Mouse (Mus musculus): ENCODE data around the gene F2rl2. TPM values are rescaled to one million over a fixed set of nuclear protein-coding genes. Genes with fewer than 3 reads are reported as not detected.
A peak's percentile ranks its signal among the peaks of the same experiment; 100 is the strongest.

The F2rl2 gene
- total and polyA plus RNA-seq, 2 experiments = 0.15 TPM; not detected in 1

GRCm38 (mm10) chr13:95685736-95686135 lies 10.9 kb upstream of the F2rl2 start:
- H3K36me3 ChIP-seq (ENCODE audit: control insufficient read depth, insufficient read depth, low read length) = peaks cover 78% of the 10 kb centered on the region

DNA sequence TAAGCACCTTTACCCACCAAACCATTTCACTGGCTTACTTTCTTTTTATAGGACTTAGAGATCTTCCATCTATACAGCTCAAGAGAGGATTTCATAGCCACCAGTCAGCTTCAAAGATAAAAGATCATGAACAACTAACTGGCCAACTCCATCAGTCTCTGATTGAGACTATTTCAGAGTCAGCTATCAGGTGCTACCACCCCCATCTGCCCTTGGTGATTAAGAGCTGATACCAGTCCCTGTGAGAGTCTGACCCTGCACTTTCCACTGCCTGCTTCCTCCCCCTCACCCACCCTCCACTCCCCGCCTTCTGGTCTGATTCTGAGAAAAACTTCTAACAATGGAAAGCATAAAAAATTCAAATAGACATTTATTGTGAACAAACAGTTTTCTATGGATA lies 8.1 kb upstream of the F2rl2 start:
- Histone ChIP-seq H3K9ac (ENCODE audit: low read depth, low read length) (no peak overlapping the region), H3K4me3 (ENCODE audit: insufficient read depth, low read depth, low read length) (no peak overlapping the region), H3K36me3 (ENCODE audit: control insufficient read depth, insufficient read depth, low read length) (peaks cover 61% of the 10 kb centered on the region), H3K27ac (replicated peaks; ENCODE audit: insufficient read depth, low read depth, low read length) (no peak overlapping the region), H3K79me2 (ENCODE audit: control insufficient read depth, insufficient read depth, low read length) (no peaks in the 10 kb centered on the region; the same call in 1 of the 2 replicates), H3K4me1 (ENCODE audit: control insufficient read depth, insufficient read depth, low read length) (no peaks in the 10 kb centered on the region), H3K27me3 (ENCODE audit: control insufficient read depth, insufficient read depth, low read length) (no peaks in the 10 kb centered on the region)
- no peak for DNase-seq (ENCODE audit: extremely low read depth, low read depth, low spot score)
- WGBS = 100% methylated on average over 1 of the region's 1 CpGs
- TF ChIP-seq CTCF (IDR thresholded peaks at IDR 0.05; ENCODE audit: low read depth, low read length) (no peak), POLR2A (IDR thresholded peaks at IDR 0.05; ENCODE audit: extremely low read depth, insufficient read depth, low read length) (no peak)

More at GRCm38 (mm10) chr13:95685736-95686135, 10.9 kb upstream of the F2rl2 start:
- no peaks in the 10 kb centered on the region for H3K27me3 ChIP-seq (ENCODE audit: control insufficient read depth, insufficient read depth, low read length)
- WGBS = 72% methylated on average over 5 of the region's 5 CpGs
- no peaks in the 10 kb centered on the region; the same call in 1 of the 2 replicates for H3K79me2 ChIP-seq (ENCODE audit: control insufficient read depth, insufficient read depth, low read length)
- no peak overlapping the region for H3K4me3 ChIP-seq (ENCODE audit: insufficient read depth, low read depth, low read length)
- no peak overlapping the region for H3K27ac ChIP-seq (replicated peaks; ENCODE audit: insufficient read depth, low read depth, low read length)
- H3K4me1 ChIP-seq (ENCODE audit: control insufficient read depth, insufficient read depth, low read length) = no peaks in the 10 kb centered on the region
- TF ChIP-seq CTCF (IDR thresholded peaks at IDR 0.05; ENCODE audit: low read depth, low read length) = no peak
- no peak for TF ChIP-seq POLR2A (IDR thresholded peaks at IDR 0.05; ENCODE audit: extremely low read depth, insufficient read depth, low read length)
- peak; percentile 12 for DNase-seq (ENCODE audit: extremely low read depth, low read depth, low spot score)
- no peak overlapping the region for H3K9ac ChIP-seq (ENCODE audit: low read depth, low read length)

GRCm38 (mm10) chr13:95692201-95692600 lies 4.5 kb upstream of the F2rl2 start:
- Histone ChIP-seq H3K4me3 (ENCODE audit: insufficient read depth, low read depth, low read length) (no peak overlapping the region), H3K4me1 (ENCODE audit: control insufficient read depth, insufficient read depth, low read length) (no peaks in the 10 kb centered on the region), H3K27ac (replicated peaks; ENCODE audit: insufficient read depth, low read depth, low read length) (no peak overlapping the region), H3K36me3 (ENCODE audit: control insufficient read depth, insufficient read depth, low read length) (peaks cover 38% of the 10 kb centered on the region), H3K27me3 (ENCODE audit: control insufficient read depth, insufficient read depth, low read length) (no peaks in the 10 kb centered on the region), H3K9ac (ENCODE audit: low read depth, low read length) (no peak overlapping the region), H3K79me2 (ENCODE audit: control insufficient read depth, insufficient read depth, low read length) (no peaks in the 10 kb centered on the region)
- no peak for DNase-seq (ENCODE audit: extremely low read depth, low read depth, low spot score)
- no peak for TF ChIP-seq CTCF (IDR thresholded peaks at IDR 0.05; ENCODE audit: low read depth, low read length)
- TF ChIP-seq POLR2A (IDR thresholded peaks at IDR 0.05; ENCODE audit: extremely low read depth, insufficient read depth, low read length) = no peak
- WGBS = 91% methylated on average over 8 of the region's 8 CpGs

GRCm38 (mm10) chr13:95696120-95696653 lies 466 bp upstream of the F2rl2 start:
- Histone ChIP-seq H3K79me2 (ENCODE audit: control insufficient read depth, insufficient read depth, low read length) (no peaks in the 10 kb centered on the region), H3K27ac (replicated peaks; ENCODE audit: insufficient read depth, low read depth, low read length) (no peak overlapping the region), H3K36me3 (ENCODE audit: control insufficient read depth, insufficient read depth, low read length) (peaks cover 24% of the 10 kb centered on the region), H3K4me1 (ENCODE audit: control insufficient read depth, insufficient read depth, low read length) (no peaks in the 10 kb centered on the region), H3K4me3 (ENCODE audit: insufficient read depth, low read depth, low read length) (no peak overlapping the region), H3K9ac (ENCODE audit: low read depth, low read length) (no peak overlapping the region), H3K27me3 (ENCODE audit: control insufficient read depth, insufficient read depth, low read length) (no peaks in the 10 kb centered on the region)
- WGBS = 95% methylated on average over 9 of the region's 9 CpGs
- TF ChIP-seq POLR2A (IDR thresholded peaks at IDR 0.05; ENCODE audit: extremely low read depth, insufficient read depth, low read length) (no peak), CTCF (IDR thresholded peaks at IDR 0.05; ENCODE audit: low read depth, low read length) (no peak)
- no peak for DNase-seq (ENCODE audit: extremely low read depth, low read depth, low spot score)

GRCm38 (mm10) chr13:95697874-95698273 lies 1.2 kb downstream of the F2rl2 start:
- 69% methylated on average over 6 of the region's 6 CpGs for WGBS
- Histone ChIP-seq H3K36me3 (ENCODE audit: control insufficient read depth, insufficient read depth, low read length) (peaks cover 20% of the 10 kb centered on the region), H3K4me3 (ENCODE audit: insufficient read depth, low read depth, low read length) (no peak overlapping the region), H3K27ac (replicated peaks; ENCODE audit: insufficient read depth, low read depth, low read length) (no peak overlapping the region), H3K79me2 (ENCODE audit: control insufficient read depth, insufficient read depth, low read length) (no peaks in the 10 kb centered on the region), H3K9ac (ENCODE audit: low read depth, low read length) (no peak overlapping the region), H3K27me3 (ENCODE audit: control insufficient read depth, insufficient read depth, low read length) (no peaks in the 10 kb centered on the region), H3K4me1 (ENCODE audit: control insufficient read depth, insufficient read depth, low read length) (no peaks in the 10 kb centered on the region)
- DNase-seq (ENCODE audit: extremely low read depth, low read depth, low spot score) = no peak
- TF ChIP-seq CTCF (IDR thresholded peaks at IDR 0.05; ENCODE audit: low read depth, low read length) (no peak), POLR2A (IDR thresholded peaks at IDR 0.05; ENCODE audit: extremely low read depth, insufficient read depth, low read length) (no peak)

GRCm38 (mm10) chr13:95703376-95703775 lies 6.7 kb downstream of the F2rl2 start:
- H3K4me3 ChIP-seq (ENCODE audit: insufficient read depth, low read depth, low read length) = no peak overlapping the region
- WGBS = 79% methylated on average over 5 of the region's 5 CpGs
- TF ChIP-seq CTCF (IDR thresholded peaks at IDR 0.05; ENCODE audit: low read depth, low read length) = no peak
- TF ChIP-seq POLR2A (IDR thresholded peaks at IDR 0.05; ENCODE audit: extremely low read depth, insufficient read depth, low read length) = no peak
- no peak overlapping the region for H3K9ac ChIP-seq (ENCODE audit: low read depth, low read length)
- no peaks in the 10 kb centered on the region for H3K27me3 ChIP-seq (ENCODE audit: control insufficient read depth, insufficient read depth, low read length)
- no peaks in the 10 kb centered on the region for H3K4me1 ChIP-seq (ENCODE audit: control insufficient read depth, insufficient read depth, low read length)
- H3K27ac ChIP-seq (replicated peaks; ENCODE audit: insufficient read depth, low read depth, low read length) = no peak overlapping the region
- no peak for DNase-seq (ENCODE audit: extremely low read depth, low read depth, low spot score)
- no peaks in the 10 kb centered on the region for H3K79me2 ChIP-seq (ENCODE audit: control insufficient read depth, insufficient read depth, low read length)
- peaks cover 48% of the 10 kb centered on the region for H3K36me3 ChIP-seq (ENCODE audit: control insufficient read depth, insufficient read depth, low read length)

All from liver, adult 2 months (tissue).